Mouse (Mus musculus): ENCODE results near the gene Plek2. TPM values are rescaled to one million over a fixed set of nuclear protein-coding genes. Genes with fewer than 3 reads are reported as not detected.

Plek2 gene
- polyA plus RNA-seq, 1 experiment: not detected

GRCm38 (mm10) chr12:78874581-78874980 is 32.2 kb downstream of the Plek2 start:
- Histone ChIP-seq H3K4me3 (ENCODE audit: insufficient read depth, low read length) (no peak overlapping the region), H3K4me1 (ENCODE audit: control insufficient read depth, insufficient read depth, low read length) (no peaks in the 10 kb centered on the region), H3K27ac (ENCODE audit: insufficient read depth, low read depth, low read length) (no peak overlapping the region)
- no peak for TF ChIP-seq CTCF (IDR thresholded peaks at IDR 0.05; ENCODE audit: low read depth, low read length)
- TF ChIP-seq POLR2A (IDR thresholded peaks at IDR 0.05; ENCODE audit: borderline replicate concordance, low read depth, low read length): no peak

DNA sequence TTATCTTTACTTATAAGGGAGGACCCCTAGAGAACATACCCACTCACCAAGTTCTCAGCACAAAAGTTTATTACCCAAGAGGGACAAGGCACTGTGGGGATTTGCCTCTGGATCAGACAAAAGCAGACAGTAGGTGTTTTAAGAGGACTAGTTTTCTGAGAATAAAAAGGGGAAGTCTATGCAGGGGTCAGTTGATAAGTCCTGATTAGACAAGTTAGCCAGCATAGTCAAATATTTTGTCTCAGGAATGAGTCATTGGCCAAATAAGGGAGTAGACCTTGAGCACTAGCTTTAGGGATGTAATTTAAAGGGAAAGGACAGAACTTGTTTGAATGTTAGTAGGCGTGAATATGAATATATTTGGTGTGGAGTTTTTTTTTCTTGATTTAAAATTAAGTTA is 38.6 kb downstream of the Plek2 start:
- peak overlapping the region; percentile 66 for H3K27ac ChIP-seq (ENCODE audit: insufficient read depth, low read depth, low read length)

GRCm38 (mm10) chr12:78865434-78865833 is 41.3 kb downstream of the Plek2 start:
- Histone ChIP-seq H3K4me1 (ENCODE audit: control insufficient read depth, insufficient read depth, low read length) (peaks cover 15% of the 10 kb centered on the region), H3K4me3 (ENCODE audit: insufficient read depth, low read length) (no peak overlapping the region), H3K27ac (ENCODE audit: insufficient read depth, low read depth, low read length) (no peak overlapping the region)
- TF ChIP-seq CTCF (IDR thresholded peaks at IDR 0.05; ENCODE audit: low read depth, low read length): peak; percentile 20; the same call in 1 of the 2 replicates
- TF ChIP-seq POLR2A (IDR thresholded peaks at IDR 0.05; ENCODE audit: borderline replicate concordance, low read depth, low read length): no peak

More for the DNA sequence above, 38.6 kb downstream of the Plek2 start:
- no peak for TF ChIP-seq POLR2A (IDR thresholded peaks at IDR 0.05; ENCODE audit: borderline replicate concordance, low read depth, low read length)
- no peak for TF ChIP-seq CTCF (IDR thresholded peaks at IDR 0.05; ENCODE audit: low read depth, low read length)
- Histone ChIP-seq H3K4me3 (ENCODE audit: insufficient read depth, low read length) (no peak overlapping the region), H3K4me1 (ENCODE audit: control insufficient read depth, insufficient read depth, low read length) (peaks cover 15% of the 10 kb centered on the region)

DNA sequence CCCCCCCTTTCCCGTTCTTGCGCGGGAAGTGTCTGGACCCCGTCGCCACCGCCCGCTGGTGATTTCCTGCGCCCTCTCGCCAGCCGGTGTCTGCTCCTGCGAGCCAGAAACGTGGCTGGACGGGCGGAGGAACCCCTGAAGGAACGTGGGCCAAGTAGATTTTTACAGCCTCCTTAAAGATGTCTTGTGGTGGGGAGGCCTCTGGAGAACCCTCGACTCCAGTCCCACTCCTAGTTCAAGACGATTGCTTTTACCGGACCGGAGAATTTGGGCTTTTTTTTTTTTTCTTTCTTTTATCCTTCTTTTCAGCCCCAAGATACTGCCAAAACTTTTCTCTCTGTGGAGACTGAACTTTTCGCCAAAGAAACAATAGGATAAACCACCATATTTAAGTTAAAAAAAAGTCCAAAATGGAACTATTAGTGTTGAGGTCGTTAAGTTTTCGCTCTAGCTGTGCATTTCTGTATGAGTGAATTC is 44.5 kb downstream of the Plek2 start:
- TF ChIP-seq CTCF (IDR thresholded peaks at IDR 0.05; ENCODE audit: low read depth, low read length): no peak
- TF ChIP-seq POLR2A (IDR thresholded peaks at IDR 0.05; ENCODE audit: borderline replicate concordance, low read depth, low read length): no peak
- H3K4me1 ChIP-seq (ENCODE audit: control insufficient read depth, insufficient read depth, low read length): peaks cover 19% of the 10 kb centered on the region
- peak overlapping the region; percentile 78 for H3K4me3 ChIP-seq (ENCODE audit: insufficient read depth, low read length)
- H3K27ac ChIP-seq (ENCODE audit: insufficient read depth, low read depth, low read length): peak overlapping the region; percentile 91

DNA sequence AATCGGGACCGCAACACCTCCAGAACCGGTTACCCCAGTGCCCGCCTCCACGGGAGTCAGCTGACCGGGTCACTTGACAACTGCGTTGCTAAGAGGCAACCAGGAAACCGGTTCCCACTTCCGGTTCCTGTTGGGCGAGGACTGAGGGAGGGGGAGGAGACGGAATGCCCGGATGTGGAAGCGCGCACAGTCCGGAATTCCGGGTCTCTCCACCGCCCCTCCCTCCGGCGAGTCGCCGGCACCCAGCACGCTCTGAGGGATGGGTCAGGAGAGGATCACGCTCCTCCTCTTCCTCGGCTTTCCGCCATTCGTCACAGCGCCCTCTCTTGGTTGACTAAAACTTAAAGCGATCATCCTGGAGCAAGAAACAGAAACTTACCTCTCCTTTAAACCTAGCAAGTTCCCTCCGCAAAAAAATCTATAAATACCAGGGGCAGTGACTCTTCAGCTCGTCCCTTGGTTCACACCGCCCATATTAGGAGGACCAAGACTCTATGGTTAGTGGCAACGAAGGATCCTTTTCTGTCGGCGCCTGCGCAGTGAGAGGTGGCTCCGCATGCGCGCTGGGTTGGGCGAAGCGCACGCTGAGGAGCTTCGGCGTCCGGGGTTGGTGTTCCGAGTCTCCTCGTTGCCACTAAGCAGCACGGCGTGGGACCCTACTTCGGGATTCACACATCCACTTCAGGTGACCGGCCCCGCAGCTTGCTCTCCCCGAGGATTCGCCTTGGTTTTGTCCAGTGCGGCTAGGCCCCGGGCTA is 45.1 kb downstream of the Plek2 start, which contains the start of the genes Atp6v1d and Eif2s1:
Gene Atp6v1d (minus strand): TSS at position 143 of the 758 bp plus-strand sequence.
Gene Eif2s1 (plus strand): TSS at position 324 of the 758 bp plus-strand sequence.
- H3K4me3 ChIP-seq (ENCODE audit: insufficient read depth, low read length): peak within 1 kb of the TSS; percentile 79
- H3K27ac ChIP-seq (ENCODE audit: insufficient read depth, low read depth, low read length): peak within 1 kb of the TSS; percentile 91
- H3K4me1 ChIP-seq (ENCODE audit: control insufficient read depth, insufficient read depth, low read length): peaks cover 18% of the 10 kb centered on the region
- TF ChIP-seq POLR2A (IDR thresholded peaks at IDR 0.05; ENCODE audit: borderline replicate concordance, low read depth, low read length) (no peak), CTCF (IDR thresholded peaks at IDR 0.05; ENCODE audit: low read depth, low read length) (peak; percentile 97)

GRCm38 (mm10) chr12:78860921-78861495 is 45.8 kb downstream of the Plek2 start:
- Histone ChIP-seq H3K27ac (ENCODE audit: insufficient read depth, low read depth, low read length) (peak overlapping the region; percentile 83), H3K4me1 (ENCODE audit: control insufficient read depth, insufficient read depth, low read length) (peaks cover 18% of the 10 kb centered on the region)
- TF ChIP-seq CTCF (IDR thresholded peaks at IDR 0.05; ENCODE audit: low read depth, low read length) (no peak), POLR2A (IDR thresholded peaks at IDR 0.05; ENCODE audit: borderline replicate concordance, low read depth, low read length) (no peak)

DNA sequence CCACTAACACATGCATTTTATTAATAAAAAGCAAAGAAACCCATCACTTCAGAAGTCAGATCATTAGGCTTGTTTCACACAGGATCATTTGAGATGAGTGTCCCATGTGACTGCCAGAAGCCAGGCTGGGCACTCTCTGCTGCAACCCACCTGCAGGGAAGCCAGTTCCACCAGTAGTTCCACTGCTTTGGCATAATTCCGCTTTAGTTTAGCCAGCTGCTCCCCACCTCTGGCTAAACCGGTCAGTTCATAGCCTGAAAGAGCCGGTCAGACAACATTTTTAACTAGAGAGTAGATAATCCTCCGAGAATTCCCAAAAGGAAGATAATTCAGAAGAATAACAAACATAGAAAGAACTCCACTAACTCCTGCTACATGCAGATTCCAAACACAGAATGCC is 58.5 kb downstream of the Plek2 start:
- TF ChIP-seq POLR2A (IDR thresholded peaks at IDR 0.05; ENCODE audit: borderline replicate concordance, low read depth, low read length) (no peak), CTCF (IDR thresholded peaks at IDR 0.05; ENCODE audit: low read depth, low read length) (no peak)

More at GRCm38 (mm10) chr12:78860921-78861495, 45.8 kb downstream of the Plek2 start:
- H3K4me3 ChIP-seq (ENCODE audit: insufficient read depth, low read length): peak overlapping the region; percentile 79

GRCm38 (mm10) chr12:78842429-78842828 is 64.3 kb downstream of the Plek2 start:
- Histone ChIP-seq H3K4me3 (ENCODE audit: insufficient read depth, low read length) (no peak overlapping the region), H3K4me1 (ENCODE audit: control insufficient read depth, insufficient read depth, low read length) (no peaks in the 10 kb centered on the region), H3K27ac (ENCODE audit: insufficient read depth, low read depth, low read length) (no peak overlapping the region)
- TF ChIP-seq CTCF (IDR thresholded peaks at IDR 0.05; ENCODE audit: low read depth, low read length) (no peak), POLR2A (IDR thresholded peaks at IDR 0.05; ENCODE audit: borderline replicate concordance, low read depth, low read length) (no peak)

More for the DNA sequence above, 58.5 kb downstream of the Plek2 start:
- no peak overlapping the region for H3K27ac ChIP-seq (ENCODE audit: insufficient read depth, low read depth, low read length)
- H3K4me1 ChIP-seq (ENCODE audit: control insufficient read depth, insufficient read depth, low read length): no peaks in the 10 kb centered on the region
- H3K4me3 ChIP-seq (ENCODE audit: insufficient read depth, low read length): no peak overlapping the region

GRCm38 (mm10) chr12:78839906-78840305 is 66.9 kb downstream of the Plek2 start:
- TF ChIP-seq CTCF (IDR thresholded peaks at IDR 0.05; ENCODE audit: low read depth, low read length): no peak
- no peak for TF ChIP-seq POLR2A (IDR thresholded peaks at IDR 0.05; ENCODE audit: borderline replicate concordance, low read depth, low read length)
- Histone ChIP-seq H3K27ac (ENCODE audit: insufficient read depth, low read depth, low read length) (no peak overlapping the region), H3K4me1 (ENCODE audit: control insufficient read depth, insufficient read depth, low read length) (no peaks in the 10 kb centered on the region), H3K4me3 (ENCODE audit: insufficient read depth, low read length) (no peak overlapping the region)

Other genes starting within 250 kb of the Plek2 start
- not detected in 2 replicates for gene Fam71d, start 215.4 kb downstream of the Plek2 start, polyA plus RNA-seq (2012; ENCODE audit: insufficient read depth, insufficient read length, missing spikeins)
- 15.5 and 18.2 TPM in 2 replicates for gene Mpp5, start 158.1 kb downstream of the Plek2 start, polyA plus RNA-seq (2012; ENCODE audit: insufficient read depth, insufficient read length, missing spikeins)
- 138 and 153 TPM in 2 replicates for gene Atp6v1d, start 45.3 kb downstream of the Plek2 start, polyA plus RNA-seq (2012; ENCODE audit: insufficient read depth, insufficient read length, missing spikeins)
- gene Eif2s1, start 45.1 kb downstream of the Plek2 start, polyA plus RNA-seq (2012; ENCODE audit: insufficient read depth, insufficient read length, missing spikeins): 40.7 and 44.0 TPM in 2 replicates
- gene Tmem229b, start 100.7 kb upstream of the Plek2 start, polyA plus RNA-seq (2012; ENCODE audit: insufficient read depth, insufficient read length, missing spikeins): 47.9 and 60.9 TPM in 2 replicates
- gene Plekhh1, start 122.2 kb upstream of the Plek2 start, polyA plus RNA-seq (2012; ENCODE audit: insufficient read depth, insufficient read length, missing spikeins): 0.17 and 0.25 TPM in 2 replicates
- 13.3 and 15.9 TPM in 2 replicates for gene Pigh, start 182.7 kb upstream of the Plek2 start, polyA plus RNA-seq (2012; ENCODE audit: insufficient read depth, insufficient read length, missing spikeins)
- gene Arg2, start 223.8 kb upstream of the Plek2 start, polyA plus RNA-seq (2012; ENCODE audit: insufficient read depth, insufficient read length, missing spikeins): 0.90 and 1.5 TPM in 2 replicates

Measured in bone marrow macrophage, adult 2 months (primary cell).